Mouse (Mus musculus) MN1 (cell line): Measurements from ENCODE around the gene Adm2.

Experiments used
- DNase-seq: peaks from one replicate; pipeline ENCODE4 v3.0.0-alpha.2; 2016; ENCODE audit warnings: low spot score

The Adm2 gene

DNA sequence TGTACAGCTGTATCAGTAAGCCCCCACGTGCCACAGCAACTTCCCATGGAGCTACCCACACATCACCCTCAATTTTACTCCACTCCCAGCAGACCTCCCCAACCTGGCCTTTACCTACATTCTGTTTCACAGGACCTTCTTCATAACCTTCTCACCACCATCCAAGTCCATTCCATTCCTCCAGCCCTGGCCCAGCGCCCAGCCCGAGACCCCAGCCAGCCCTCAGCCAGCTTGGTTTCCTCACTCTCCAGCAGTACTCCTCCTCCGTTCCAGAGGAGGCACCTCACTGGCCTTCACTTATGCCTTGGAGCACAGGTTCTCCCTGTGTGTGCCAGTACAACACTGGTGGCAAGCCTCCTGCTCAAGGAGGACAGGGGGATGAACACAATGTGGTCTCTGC is 9.2 kb upstream of the Adm2 start:
- no peak for DNase-seq

DNA sequence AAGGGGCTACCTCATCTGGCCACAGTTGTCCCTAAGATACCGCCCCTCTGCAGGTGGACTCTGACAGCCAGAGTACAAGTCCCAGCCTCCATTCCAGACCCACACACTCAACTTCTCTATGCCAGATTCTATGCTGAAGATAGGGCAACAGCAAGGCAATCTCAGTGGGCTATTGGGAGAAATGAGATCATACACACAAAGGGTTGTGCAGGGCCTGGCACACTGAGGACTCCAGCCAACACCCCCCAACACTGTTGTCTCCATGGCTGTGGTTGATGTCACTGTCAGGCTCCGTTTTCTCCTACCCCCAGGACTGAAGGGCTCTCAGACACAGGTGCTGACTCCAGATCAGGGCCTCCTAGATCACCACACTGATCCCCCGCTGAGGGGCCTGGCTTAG is 8.4 kb upstream of the Adm2 start:
- peak; percentile 66 for DNase-seq

DNA sequence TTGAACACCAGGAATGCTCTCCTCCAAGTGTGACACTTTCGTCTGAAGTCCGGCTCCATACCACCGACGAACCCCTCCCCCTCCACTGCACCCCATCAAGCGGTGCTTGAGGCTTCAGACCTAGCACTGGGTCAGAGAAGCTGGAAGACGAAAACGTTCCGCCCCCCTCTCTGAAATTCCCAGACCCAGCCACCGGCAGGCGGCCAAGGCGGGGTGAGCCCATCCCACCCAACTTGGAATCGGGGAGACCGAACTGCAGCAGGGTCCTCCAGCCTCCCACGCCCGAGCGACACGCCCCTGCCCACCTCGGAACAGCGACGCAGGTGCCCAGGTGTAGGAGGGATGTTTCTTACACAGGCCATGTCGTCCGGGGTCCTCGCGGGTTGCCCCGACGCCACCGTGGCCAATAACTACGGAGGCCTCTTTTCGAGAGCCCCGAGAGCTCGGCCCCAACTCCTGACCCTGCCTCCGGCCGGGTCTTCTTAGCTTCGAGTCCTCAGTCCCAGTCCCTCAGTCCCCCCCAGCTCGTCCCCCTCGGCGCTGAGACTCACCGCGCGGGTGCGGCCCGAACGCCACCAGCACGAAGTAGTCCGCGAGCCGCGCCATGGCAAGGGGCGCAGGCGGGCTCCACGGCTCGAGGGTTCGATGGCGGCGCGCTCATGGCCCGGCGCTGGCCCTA is 7.9 kb upstream of the Adm2 start:
- peak; percentile 72 for DNase-seq

DNA sequence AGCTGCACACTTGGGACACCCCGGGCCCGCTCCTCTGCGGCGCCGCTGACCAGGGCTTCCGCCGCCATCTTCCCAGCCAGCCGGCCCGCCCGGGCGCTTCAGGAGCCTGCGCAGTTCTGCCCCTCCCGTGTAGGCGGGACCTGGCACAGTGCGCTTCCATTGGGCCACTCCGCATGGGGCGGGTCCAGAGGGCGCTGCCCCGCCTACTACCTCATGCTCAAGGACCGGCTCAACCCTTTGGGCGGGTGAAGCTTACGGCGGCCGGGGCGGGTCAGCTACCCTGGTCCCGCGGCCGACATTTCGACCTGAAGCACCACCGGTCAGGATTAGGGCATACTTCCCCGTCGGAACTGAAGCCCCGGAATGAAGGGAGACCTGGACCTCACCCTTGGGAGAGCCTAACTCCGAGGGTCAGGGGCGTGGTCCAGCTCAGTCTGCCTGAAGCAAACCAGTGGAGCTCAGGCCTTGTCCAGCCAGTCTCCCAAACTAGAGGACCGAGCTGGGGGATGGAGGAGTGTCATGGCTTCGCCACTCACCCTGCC is 7.3 kb upstream of the Adm2 start, which contains the start of gene Sbf1:
Gene Sbf1 (minus strand): TSS at position 122 of the 542 bp plus-strand sequence.
- DNase-seq: peak; percentile 99

DNA sequence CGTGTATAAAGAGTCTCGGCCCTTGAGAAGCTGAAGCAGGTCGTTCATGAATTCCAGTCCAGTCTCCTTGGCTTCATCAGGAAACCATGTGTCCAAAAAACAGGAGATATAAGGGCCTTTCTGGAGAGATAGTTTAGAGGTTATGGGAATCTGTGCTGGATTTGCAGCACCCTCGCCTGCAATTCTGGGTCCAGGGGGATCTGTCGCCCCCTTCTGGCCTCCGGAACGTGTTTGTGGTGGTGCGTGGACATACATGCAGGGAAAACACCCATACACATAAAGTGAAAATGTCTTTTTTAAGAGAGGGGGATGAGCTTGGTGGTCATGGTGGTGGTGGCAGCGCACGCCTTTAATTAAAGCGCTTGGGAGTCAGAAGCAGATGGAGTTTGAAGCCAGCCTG is 6.4 kb upstream of the Adm2 start:
- DNase-seq: peak; percentile 29

DNA sequence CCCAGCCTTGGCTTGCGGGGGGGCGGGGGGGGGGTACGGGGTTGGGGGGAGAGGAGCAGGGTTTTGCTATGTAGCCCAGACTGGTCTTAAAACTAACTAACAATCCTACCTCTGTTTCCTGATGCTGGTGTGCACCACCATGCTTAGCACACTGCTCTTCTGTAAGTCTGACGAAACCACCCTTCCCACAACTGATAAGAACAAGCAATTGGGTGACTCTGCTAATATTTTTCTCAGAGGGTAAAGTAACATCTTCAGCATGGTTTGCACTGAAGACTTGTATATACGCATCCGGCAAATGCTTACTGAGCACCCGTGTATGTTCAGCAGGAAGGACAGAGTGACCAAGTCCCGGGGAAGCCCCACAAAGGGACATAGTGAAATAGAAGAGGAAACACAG is 1.3 kb upstream of the Adm2 start:
- no peak for DNase-seq

DNA sequence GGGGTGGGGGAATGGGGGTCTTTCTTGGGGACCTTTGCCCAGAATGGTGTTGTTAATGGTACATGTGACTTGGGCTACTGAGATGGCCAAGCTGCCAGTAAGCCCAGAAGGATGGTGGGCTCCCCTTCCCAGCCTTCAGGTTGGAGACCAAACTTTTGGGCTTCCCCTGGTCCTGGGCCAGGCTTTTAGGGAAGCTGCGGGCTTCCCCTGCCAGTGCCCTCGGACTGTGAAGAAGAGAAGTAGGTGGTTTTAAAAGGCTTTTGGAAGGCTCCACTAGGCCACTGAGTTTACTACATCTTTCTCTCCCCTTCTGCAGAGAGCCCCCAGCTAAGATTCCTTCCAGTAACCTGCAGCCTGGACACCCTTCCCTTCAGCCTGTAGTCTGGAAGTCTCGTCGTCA is 1.1 kb downstream of the Adm2 start:
- DNase-seq: no peak

DNA sequence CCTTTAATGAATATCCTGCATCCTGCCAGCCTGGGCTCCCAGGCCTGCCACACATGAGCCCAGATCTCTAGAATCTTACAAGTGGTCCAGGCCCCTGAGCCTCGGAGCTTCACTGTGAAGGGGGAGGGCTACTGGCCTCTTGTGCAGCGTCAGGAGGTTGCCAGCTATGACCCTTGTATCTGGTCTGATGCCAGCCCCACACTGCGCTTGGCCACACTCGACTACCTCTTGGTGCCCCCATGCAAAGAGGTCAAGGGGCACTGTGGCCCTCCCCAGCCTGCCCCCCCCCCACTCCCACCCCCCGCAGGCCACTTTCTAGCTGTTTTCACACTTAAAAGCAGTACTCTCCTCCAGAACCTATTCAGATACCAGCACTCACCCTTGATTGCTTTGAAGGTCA is 3.9 kb downstream of the Adm2 start:
- DNase-seq: no peak

DNA sequence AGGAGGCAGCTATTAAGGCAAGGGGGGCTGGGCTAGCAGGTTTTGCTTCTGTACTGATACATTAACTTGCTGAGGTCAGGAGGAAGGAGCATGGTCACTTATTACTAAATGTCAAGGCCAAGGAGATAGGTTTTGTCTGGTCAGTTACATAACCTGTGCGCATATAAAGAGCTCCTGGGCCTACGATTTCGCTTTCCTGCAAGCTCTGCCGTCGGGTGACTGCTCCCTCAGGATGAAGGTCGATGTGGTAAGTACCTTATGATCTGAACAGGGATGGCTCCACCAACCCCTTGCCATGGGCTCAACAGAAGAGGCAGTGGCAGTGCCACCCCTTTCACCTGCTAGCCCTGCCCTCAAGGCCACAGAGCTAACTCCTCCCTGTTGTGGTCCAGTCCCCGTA is 11.8 kb downstream of the Adm2 start, which contains the start of gene Miox:
Gene Miox (plus strand): TSS at position 128 of the 400 bp plus-strand sequence.
- no peak for DNase-seq

DNA sequence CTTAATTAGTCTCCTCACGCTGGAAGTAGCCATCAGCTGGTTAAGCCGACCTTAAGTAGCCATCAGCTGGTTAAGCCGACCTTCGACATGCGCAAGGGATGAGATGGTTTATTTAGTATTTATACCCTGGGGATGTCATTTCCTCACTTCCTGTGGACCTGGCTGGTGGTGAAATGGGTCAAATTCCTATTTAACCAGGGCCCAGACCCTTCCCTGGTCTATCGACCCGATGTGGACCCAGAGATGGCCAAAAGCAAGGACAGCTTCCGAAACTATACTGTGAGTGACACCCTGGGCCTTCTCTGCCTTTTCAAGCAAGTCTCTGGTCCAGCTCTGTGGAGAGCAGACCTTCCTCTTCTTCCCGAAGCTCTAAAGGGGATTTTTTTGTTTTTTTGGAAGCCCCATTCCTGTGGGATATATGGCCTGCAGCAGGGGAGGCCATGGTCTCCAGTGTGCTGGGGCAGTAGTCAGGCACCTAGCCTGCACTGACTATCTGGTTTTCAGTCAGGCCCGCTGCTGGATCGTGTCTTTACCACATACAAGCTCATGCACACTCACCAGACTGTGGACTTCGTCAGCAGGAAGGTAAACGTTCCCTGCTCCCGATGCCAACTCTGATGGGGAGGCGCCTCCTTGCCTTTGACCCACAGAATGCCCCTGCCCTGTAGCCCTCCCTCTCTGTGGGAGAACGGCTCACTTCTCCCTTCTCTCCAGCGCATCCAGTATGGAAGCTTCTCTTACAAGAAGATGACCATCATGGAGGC is 12.4 kb downstream of the Adm2 start:
- no peak for DNase-seq

DNA sequence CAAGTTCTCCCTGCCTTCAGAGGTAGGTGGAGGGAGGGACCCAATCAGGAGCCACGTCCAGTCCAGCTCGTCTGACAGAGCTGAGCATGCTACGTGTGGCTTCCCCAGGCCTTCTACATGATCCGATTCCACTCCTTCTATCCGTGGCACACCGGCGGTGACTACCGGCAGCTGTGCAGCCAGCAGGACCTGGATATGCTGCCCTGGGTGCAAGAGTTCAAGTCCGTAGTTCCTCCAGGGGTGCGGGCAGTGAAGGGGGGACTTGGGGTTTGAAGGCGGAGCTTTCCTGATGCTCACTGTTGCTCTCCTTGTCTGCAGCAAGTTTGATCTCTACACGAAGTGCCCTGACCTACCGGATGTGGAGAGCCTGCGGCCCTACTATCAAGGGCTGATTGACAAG is 13.9 kb downstream of the Adm2 start:
- DNase-seq: no peak

DNA sequence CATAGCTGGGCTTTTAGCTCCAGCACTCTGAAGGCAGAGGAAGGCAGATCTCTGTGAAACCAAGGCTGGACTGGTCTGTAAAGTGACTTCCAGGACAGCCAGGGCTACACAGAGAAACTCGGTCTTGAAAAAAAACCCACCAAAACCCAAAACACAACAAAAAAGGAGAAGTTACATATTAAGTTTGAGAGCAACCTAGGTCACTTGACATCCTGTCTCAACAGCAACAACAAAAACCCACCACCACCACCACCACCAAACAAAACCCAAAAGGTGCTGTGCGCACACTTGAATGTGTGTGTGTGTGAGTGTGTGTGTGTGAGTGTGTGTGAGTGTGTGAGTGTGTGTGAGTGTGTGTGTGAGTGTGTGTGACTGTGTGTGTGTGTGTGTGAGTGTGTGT is 17.2 kb downstream of the Adm2 start:
- no peak for DNase-seq

DNA sequence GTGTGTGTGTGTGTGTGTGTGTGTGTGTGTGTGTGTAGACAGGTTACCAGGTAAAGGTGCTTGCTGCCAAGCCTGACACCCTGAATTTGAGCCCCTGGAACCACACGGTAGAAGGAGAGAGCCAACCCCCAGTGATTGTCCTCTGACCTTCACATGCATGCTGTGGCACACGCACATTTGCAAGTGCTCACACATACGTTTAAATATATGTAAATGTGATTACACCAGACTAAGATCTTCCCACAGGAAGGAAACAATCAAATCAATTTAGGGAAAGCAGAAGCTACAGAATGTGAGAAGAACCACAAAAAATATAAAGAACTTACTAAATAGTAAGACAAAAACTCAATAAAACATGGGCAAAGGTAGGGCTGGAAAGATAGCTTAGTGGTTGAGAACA is 17.6 kb downstream of the Adm2 start:
- DNase-seq: no peak

DNA sequence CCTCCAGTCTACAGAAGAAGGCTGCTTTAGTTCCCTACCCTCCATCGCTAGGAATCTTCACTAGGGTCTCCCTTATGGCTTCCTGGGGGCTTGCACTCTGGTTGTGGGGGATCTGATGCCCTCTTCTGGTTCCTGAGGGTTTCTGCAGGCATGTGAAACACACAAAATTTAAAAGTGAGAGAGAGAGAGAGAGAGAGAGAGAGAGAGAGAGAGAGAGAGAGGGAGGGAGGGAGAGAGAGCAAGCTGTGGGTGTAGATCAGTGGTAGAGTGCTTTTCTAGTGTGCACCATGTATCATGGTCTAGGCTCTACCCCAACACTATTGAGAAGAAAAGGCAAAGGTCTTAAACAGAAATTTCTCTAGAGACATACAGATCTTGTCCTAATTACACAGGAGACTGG is 19.2 kb downstream of the Adm2 start:
- no peak for DNase-seq

DNA sequence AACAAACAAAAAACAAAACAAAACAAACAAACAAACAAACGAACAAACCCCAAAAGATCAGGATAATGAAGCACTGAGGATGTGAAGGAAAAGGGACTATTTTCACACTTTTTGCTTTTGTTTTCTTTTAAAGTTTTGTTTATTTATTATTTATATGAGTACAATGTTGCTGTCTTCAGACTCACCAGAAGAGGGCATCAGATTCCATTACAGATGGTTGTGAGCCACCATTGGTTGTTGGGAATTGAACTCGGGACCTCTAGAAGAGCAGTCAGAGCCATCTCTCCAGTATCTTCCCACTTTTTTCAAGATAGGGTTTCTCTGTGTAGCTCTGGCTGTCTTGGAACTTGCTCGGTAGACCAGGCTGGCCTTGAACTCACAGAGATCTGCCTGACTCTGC is 20.8 kb downstream of the Adm2 start:
- no peak for DNase-seq

DNA sequence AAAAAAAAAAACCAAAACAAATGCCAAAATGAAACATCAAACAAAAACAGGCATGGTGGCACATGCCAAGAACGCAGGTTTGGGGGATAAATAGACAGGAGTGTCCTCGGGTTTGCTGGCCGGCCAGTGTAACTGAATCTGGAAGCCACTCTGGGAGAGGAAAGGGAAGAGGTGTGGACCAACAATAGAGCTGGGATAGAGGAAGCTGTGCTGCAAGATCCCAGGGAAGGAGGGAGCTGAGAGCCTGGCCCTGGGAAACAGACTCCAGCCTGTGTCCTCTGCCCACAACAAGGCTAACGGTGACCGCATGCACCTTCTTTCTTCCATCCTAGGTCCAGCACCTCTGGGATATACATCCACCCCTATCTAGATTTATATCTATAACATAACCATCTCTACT is 27.9 kb downstream of the Adm2 start:
- DNase-seq: no peak

DNA sequence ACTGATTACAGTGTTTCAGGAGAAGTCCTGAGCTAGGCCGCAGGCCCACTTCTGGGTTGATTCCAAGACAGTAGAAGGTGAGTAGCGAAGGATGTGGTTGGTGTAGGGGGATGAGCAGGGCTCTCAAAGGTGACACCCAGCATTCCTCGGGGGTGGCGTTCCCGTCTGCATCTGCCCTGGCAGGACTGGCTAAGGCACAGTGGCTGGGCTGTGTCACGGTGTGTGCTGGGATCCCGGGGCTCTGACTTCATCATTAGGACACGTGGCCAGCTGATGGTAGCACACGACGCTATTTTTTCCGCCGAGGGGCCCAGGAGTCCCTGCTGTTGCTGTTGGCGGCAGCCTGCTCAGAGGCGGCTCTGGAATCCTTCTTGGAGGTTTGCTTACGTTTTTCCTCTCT is 28.8 kb downstream of the Adm2 start:
- DNase-seq: no peak

DNA sequence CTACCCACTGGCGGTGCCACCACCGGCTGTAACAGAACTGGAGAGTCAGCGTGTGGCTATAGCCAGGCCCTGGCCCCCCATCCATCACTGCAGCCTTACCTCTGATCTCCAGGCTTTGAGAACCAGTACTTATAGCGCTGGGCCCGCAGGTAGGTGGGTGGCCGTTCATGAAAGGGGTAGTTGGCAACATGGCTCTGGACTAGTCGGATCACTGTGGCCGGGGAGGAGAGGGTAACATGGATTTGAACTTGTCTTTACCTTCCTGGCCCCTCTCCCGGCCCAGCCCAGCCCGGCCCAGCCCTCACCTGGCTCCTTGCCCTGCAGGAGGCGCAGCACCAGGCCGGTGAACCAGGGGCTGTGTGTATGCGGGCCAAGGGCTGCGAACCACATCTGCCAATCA is 29.5 kb downstream of the Adm2 start:
- no peak for DNase-seq

DNA sequence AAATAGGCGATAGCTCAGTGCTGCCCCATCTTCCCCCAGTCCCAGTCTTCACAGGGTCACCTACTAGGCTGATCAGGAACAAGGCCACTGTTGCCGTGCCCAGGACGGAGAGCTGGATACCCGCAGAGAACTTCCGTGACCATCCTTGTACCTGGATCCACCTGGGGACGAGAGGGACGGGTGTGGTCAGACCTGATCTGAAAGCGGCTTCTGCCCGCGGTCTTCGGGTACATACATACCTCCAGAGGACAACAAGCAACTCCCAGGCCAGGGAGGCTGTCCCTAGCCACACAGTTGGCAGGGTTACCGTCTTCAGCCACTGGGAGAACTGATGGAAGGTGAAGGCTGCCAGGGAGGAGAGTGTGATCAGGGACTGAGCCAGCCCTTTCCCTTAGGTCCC is 30.3 kb downstream of the Adm2 start:
- no peak for DNase-seq

DNA sequence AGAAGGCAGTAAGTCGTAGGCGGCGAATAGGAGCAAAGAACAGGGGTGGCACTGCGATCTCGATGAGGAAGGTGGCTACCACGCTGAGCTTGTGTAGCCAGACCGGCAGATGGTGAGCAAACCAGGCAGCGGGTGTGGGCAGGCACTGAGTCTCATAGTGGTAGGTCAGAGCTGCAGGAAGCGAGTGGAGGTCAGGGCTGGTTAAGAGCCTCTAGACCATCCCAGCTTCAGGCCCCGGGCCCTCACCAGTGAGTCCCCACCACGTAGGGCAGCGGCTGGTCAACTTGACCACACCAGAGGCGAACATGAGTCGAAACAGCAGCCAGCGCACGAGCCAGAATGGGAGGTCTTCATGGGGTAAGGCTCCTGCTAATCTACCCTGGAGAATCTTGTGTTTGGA is 31.3 kb downstream of the Adm2 start:
- no peak for DNase-seq

DNA sequence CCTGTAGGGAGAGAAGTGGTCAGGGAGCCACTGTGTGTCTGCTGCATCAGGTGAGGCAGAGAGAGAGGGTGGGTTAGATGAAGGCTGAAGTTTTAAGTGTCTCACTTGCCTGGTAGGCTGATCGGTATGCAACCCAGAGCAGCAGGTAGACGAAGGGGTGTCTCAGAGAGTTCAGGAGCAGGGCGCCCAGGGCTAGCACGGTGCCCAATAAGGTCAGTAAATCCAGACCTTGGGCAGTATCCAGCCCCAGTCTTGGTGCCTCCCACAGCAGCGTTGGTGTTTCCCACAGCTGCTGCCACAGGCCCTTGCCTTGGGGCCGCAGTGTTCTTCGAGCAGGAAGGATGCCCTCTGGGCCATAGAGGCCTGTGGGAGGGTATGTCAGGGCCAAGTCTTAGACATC is 31.9 kb downstream of the Adm2 start:
- DNase-seq: peak; percentile 18

DNA sequence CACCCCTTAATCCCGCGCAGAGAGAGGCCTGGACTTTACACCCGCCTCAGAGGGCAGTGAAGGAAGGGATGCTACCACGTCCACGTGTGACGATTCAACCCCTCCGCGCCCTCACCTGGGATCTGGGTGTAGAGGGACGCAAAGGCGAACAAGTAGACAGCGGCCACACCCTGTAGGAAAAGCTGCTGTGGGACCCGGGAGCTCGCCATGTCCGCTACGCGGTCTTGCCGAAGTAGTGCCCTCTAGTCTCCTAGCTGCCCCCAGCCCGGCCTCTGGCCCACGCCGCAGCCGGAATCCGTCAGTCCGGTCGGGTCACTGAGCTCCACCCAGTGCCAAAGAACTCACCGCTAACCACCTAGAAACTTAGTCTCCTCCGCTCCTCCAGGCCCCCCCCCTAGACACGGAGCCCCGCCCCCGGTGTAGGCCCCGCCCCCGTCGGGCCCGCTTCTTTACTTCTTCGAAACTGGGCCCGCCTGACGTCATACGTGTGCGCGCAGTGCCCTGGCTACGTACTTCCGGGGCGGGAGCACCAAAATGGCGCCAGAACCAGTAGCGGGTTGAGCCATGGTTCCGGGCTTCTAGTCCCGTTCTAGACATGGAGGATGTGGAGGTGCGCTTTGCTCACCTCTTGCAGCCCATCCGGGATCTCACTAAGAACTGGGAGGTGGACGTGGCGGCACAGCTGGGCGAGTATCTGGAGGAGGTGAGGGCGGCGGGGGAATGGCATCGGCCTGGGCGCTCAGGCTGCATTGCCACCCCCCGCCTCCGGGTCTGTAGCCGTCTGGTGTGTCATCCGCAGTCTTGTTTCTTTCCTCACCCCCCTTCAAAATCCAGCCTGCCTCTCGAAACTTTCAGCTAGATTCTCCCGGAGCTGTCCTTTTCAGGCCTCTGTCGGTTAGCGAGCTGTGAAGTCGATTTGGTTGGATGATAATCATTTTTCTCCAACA is 33.0 kb downstream of the Adm2 start, which contains the start of the genes Lmf2 and Ncaph2:
Gene Lmf2 (minus strand): TSS at position 419 of the 947 bp plus-strand sequence.
Gene Ncaph2 (plus strand): TSS at position 479 of the 947 bp plus-strand sequence.
- peak; percentile 99 for DNase-seq
